Mouse (Mus musculus): ENCODE measurements around the gene Rnf216. TPM values are rescaled to one million over a fixed set of nuclear protein-coding genes. Genes with fewer than 3 reads are reported as not detected.

Rnf216 gene
- total and polyA plus RNA-seq, 3 experiments: 16.4 to 123 (median 30.8) TPM

- Histone ChIP-seq H3K27me3 (ENCODE audit: control insufficient read depth in 1 of 2, insufficient read depth in 2 of 2, low read length in 2 of 2) (no peaks in the 10 kb centered on the region), H3K9ac (ENCODE audit: control insufficient read depth, low read depth, low read length, poor library complexity, severe bottlenecking) (no peak overlapping the region), H3K79me2 (ENCODE audit: control insufficient read depth, insufficient read depth, low read length, poor library complexity) (peaks cover 67% of the 10 kb centered on the region), H3K36me3 (ENCODE audit: control insufficient read depth in 1 of 2, insufficient read depth in 2 of 2, low read length in 2 of 2) (peaks cover 0 to 48% of the 10 kb centered on the region in 2 experiments; a peak in 2 of 4 replicates), H3K27ac (ENCODE audit: control insufficient read depth, low read depth, low read length) (peak overlapping the region; percentile 3), H3K4me1 (ENCODE audit: control insufficient read depth in 1 of 2, insufficient read depth in 2 of 2, low read length in 2 of 2) (peaks cover 22 to 40% of the 10 kb centered on the region in 2 experiments), H3K4me3 (ENCODE audit: control insufficient read depth in 1 of 2, insufficient read depth in 1 of 2, low read depth in 2 of 2, low read length in 2 of 2) (peak overlapping the region; percentile 14 to 35; a peak in 2 of 4 replicates), H3K9me3 (replicated peaks; ENCODE audit: insufficient read depth, low read length) (no peaks in the 10 kb centered on the region)
- TF ChIP-seq RCOR1 (IDR thresholded peaks at IDR 0.05; ENCODE audit: low read depth, low read length): peak; percentile 73
- TF ChIP-seq ZNF384 (IDR thresholded peaks at IDR 0.05; ENCODE audit: low read depth, low read length): no peak
- TF ChIP-seq BHLHE40 (IDR thresholded peaks at IDR 0.05; ENCODE audit: borderline replicate concordance, low read depth, low read length): no peak
- peak; percentile 72 for TF ChIP-seq TCF12 (IDR thresholded peaks at IDR 0.05; ENCODE audit: low read depth, low read length)
- no peak for TF ChIP-seq CHD1 (IDR thresholded peaks at IDR 0.05; ENCODE audit: low read depth, low read length)
- TF ChIP-seq RAD21 (IDR thresholded peaks at IDR 0.05; ENCODE audit: low read depth, low read length): no peak
- no peak for TF ChIP-seq TBP (IDR thresholded peaks at IDR 0.05; ENCODE audit: low read depth, low read length)
- TF ChIP-seq POLR2A (IDR thresholded peaks at IDR 0.05; ENCODE audit: control insufficient read depth in 1 of 2, insufficient read depth in 1 of 2, low read depth in 1 of 2, low read length in 2 of 2, poor library complexity in 1 of 2): no peak
- TF ChIP-seq USF1 (IDR thresholded peaks at IDR 0.05; ENCODE audit: low read depth, low read length): peak; percentile 49; the same call in 1 of the 2 replicates
- peak; percentile 15; the same call in 1 of the 2 replicates for TF ChIP-seq POLR2AphosphoS2 (IDR thresholded peaks at IDR 0.05; ENCODE audit: low read length)
- TF ChIP-seq ZKSCAN1 (IDR thresholded peaks at IDR 0.05; ENCODE audit: low read depth, low read length): no peak
- no peak for TF ChIP-seq E2F4 (IDR thresholded peaks at IDR 0.05; ENCODE audit: borderline replicate concordance, low read depth, low read length)
- no peak for TF ChIP-seq JUND (IDR thresholded peaks at IDR 0.05; ENCODE audit: low read depth, low read length)
- peak; percentile 98 for TF ChIP-seq SIN3A (IDR thresholded peaks at IDR 0.05; ENCODE audit: low read length)
- peak; percentile 67 to 83 for TF ChIP-seq EP300 (IDR thresholded peaks at IDR 0.05; ENCODE audit: low read depth in 1 of 2, low read length in 2 of 2)
- TF ChIP-seq NELFE (IDR thresholded peaks at IDR 0.05; ENCODE audit: low read depth, low read length): no peak
- 0 out of 2 replicates have a peak, but pooled peaks have one; percentile 10 for TF ChIP-seq KAT2A (conservative IDR thresholded peaks at IDR 0.05; ENCODE audit: low read depth, low read length)
- TF ChIP-seq UBTF (IDR thresholded peaks at IDR 0.05; ENCODE audit: borderline replicate concordance, insufficient read depth, low read depth, low read length): no peak
- TF ChIP-seq GATA1 (IDR thresholded peaks at IDR 0.05; ENCODE audit: low read depth, low read length): peak; percentile 69; the same call in 1 of the 2 replicates
- TF ChIP-seq ETS1 (IDR thresholded peaks at IDR 0.05; ENCODE audit: low read depth, low read length): peak; percentile 82
- no peak for TF ChIP-seq USF2 (IDR thresholded peaks at IDR 0.05; ENCODE audit: borderline replicate concordance in 1 of 2, insufficient read depth in 1 of 2, low read depth in 1 of 2, low read length in 2 of 2)
- peak; percentile 38; the same call in 1 of the 2 replicates for TF ChIP-seq HCFC1 (IDR thresholded peaks at IDR 0.05; ENCODE audit: low read depth, low read length)
- peak; percentile 68 for TF ChIP-seq NRF1 (IDR thresholded peaks at IDR 0.05; ENCODE audit: insufficient read depth, low read depth, low read length, poor library complexity, severe bottlenecking)
- no peak for TF ChIP-seq MEF2A (IDR thresholded peaks at IDR 0.05; ENCODE audit: extremely low read depth, insufficient replicate concordance, low read depth, low read length, poor library complexity, severe bottlenecking)
- TF ChIP-seq TAL1 (IDR thresholded peaks at IDR 0.05; ENCODE audit: low read length): peak; percentile 42; the same call in 1 of the 2 replicates
- TF ChIP-seq CHD2 (IDR thresholded peaks at IDR 0.05; ENCODE audit: low read length): no peak
- no peak for TF ChIP-seq ZMIZ1 (IDR thresholded peaks at IDR 0.05; ENCODE audit: low read depth, low read length)
- TF ChIP-seq MYB (IDR thresholded peaks at IDR 0.05; ENCODE audit: low read depth, low read length): peak; percentile 52; the same call in 1 of the 2 replicates
- no peak for TF ChIP-seq POLR2AphosphoS5 (IDR thresholded peaks at IDR 0.05; ENCODE audit: borderline replicate concordance, low read depth, low read length)
- no peak for TF ChIP-seq ZC3H11A (IDR thresholded peaks at IDR 0.05; ENCODE audit: low read depth, low read length)
- TF ChIP-seq MXI1 (IDR thresholded peaks at IDR 0.05; ENCODE audit: low read depth, low read length): peak; percentile 97
- peak; percentile 87 for TF ChIP-seq MAX (IDR thresholded peaks at IDR 0.05; ENCODE audit: low read length)
- peak; percentile 55; the same call in 1 of the 2 replicates for TF ChIP-seq MAFK (IDR thresholded peaks at IDR 0.05; ENCODE audit: borderline replicate concordance, low read depth, low read length)
- TF ChIP-seq MYC (IDR thresholded peaks at IDR 0.05; ENCODE audit: low read depth, low read length): no peak
- DNase-seq (ENCODE audit: low read depth, low spot score): peak; percentile 77
These were observed 6.0 kb downstream of the Rnf216 start for GRCm38 (mm10) chr5:143106842-143107241.
